Mouse (Mus musculus) heart, postnatal 36 days (tissue): ENCODE results near the gene Pcsk5. TPM values are rescaled to one million over a fixed set of nuclear protein-coding genes. Genes with fewer than 3 reads are reported as not detected.

Source experiments
- DNase-seq, 2 experiments: peaks; one replicate each; pipeline ENCODE4 v3.0.0; 2021 to 2022
- intact Hi-C: fragments of 180-260 bp; cut with DNase I; formaldehyde crosslinking; loops from one replicate; pipeline ENCODE4 v1.15.1; 2025
- total RNA-seq, 2 experiments: library from RNA; stranded (reverse); gene quantifications; 2 replicates each; pipeline ENCODE4 v1.2.3; 2021

The Pcsk5 gene
- 1 to 10 TPM; 2.2 to 3.2 TPM for total RNA-seq

DNA sequence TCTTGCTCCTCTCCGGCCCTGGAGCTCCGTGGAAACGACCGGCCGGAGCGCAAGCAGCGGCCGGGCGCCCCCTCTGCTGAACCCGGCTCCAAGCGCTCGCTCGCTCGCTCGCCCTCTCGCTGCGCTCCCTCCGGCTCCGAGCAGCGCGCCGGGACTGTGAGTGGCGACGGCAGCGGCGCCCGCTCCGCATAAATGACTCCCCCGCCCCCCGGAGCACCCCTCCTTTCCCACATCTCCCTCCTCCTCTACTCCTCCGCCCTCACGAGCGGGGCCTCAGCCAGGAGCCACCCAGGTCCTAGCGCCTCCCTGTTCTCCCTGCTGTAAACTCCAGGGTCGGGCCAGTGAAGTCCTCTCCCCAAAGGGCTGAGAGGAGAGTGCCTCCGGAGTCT, at the start of gene Pcsk5:
Pcsk5 (minus strand) TSS at position 162 of the 389 bp plus-strand sequence.
- intact Hi-C loops, result loop anchor here (5.0 to 10.0 kb wide), 3 partner anchors 373 to 827 kb away; partner anchors contain the start of gene Rfk
- DNase-seq, result peak; percentile 82

GRCm38 (mm10) chr19:17875804-17876203, 38.4 kb upstream of the Pcsk5 start:
- DNase-seq, result no peak
- intact Hi-C loops, result no loop called here

GRCm38 (mm10) chr19:17874388-17874787, 37.0 kb upstream of the Pcsk5 start:
- intact Hi-C loops, result loop anchor here (5.0 kb wide), 1 partner anchor 673 kb away; no protein-coding TSS in a partner anchor
- DNase-seq, result no peak

GRCm38 (mm10) chr19:17873755-17874154, 36.3 kb upstream of the Pcsk5 start:
- intact Hi-C loops, result loop anchor here (5.0 kb wide), 1 partner anchor 674 kb away; no protein-coding TSS in a partner anchor
- no peak for DNase-seq

DNA sequence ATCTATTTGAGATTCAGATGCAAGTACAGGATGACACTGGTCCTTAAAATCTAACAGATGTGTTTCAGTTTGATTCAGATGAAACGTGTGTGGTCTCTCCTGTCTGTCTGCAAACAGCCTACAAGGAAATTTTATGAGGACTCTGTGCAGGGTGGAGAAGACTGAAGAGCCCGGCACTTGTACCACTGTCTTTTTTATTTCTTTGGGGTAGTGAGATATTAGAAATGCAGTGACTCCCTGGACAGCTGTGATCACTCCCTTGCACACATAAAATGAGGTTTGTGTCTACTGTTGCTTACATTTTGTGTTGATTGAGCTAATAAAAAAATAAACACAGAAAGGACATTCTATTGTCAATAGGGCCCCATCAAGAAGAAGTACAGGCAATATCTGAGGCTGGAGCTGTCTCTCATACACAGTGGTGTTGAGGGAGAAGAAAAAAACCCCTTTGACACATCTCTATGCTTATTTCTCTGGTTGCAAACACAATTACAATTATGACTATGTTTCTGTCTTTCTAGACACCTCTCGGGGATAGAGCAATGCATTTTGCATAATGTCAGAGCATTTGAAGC, 29.0 kb upstream of the Pcsk5 start:
- no peak for DNase-seq
- intact Hi-C loops, result no loop called here

GRCm38 (mm10) chr19:17860351-17861014, 23.1 kb upstream of the Pcsk5 start:
- no peak for DNase-seq
- intact Hi-C loops, result no loop called here

DNA sequence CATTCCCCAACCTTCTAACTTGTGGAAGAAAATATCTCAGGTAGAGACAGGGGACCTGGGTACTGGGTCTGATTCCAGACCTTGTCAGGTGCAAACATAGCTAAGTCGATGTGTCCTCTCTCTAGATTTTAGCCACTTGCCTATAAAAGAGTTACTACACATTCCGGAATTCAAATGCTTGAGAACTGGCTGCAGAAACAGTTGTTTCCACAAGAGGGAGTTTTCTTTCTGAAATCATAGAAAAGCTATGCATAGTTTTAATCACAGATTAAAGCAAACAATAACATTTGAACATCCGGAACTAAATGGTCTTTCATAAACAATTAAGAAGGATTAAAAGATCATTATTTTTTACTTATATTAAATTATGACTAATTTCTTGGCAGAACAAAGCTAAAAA, 19.3 kb upstream of the Pcsk5 start:
- no peak for DNase-seq
- intact Hi-C loops, result loop anchor here (1.0 to 10.0 kb wide), 2 partner anchors 692 to 978 kb away; no protein-coding TSS in a partner anchor

- intact Hi-C loops, result no loop called here
- no peak for DNase-seq
Measured at GRCm38 (mm10) chr19:17848417-17848816, 11.0 kb upstream of the Pcsk5 start.

DNA sequence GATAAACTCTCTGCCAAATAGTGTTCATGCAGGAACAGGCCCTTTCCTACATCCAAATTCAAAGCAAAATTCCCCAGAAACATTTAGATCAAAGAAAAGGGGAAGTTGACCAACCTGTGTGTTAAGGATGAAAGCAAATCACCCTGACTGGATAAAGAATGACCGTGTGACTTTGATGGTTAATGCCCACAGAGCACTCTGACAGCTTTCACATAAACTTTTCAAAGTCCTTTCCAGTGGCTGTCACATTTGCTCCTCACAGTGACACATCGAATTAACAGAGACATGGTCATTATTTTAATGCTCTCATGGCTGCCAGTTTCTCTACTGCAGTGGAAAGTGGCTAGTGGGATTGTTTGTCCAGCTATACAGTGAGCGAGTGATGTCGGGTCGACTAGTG, 8.5 kb upstream of the Pcsk5 start:
- DNase-seq, result no peak
- intact Hi-C loops, result no loop called here

GRCm38 (mm10) chr19:17841586-17841985, 4.2 kb upstream of the Pcsk5 start:
- intact Hi-C loops, result no loop called here
- no peak for DNase-seq

GRCm38 (mm10) chr19:17839856-17840255, 2.4 kb upstream of the Pcsk5 start:
- intact Hi-C loops, result loop anchor here (5.0 to 10.0 kb wide), 3 partner anchors 375 to 825 kb away; partner anchors contain the start of gene Rfk
- no peak for DNase-seq

- DNase-seq, result peak; percentile 46 to 58
- intact Hi-C loops, result loop anchor here (5.0 to 10.0 kb wide), 3 partner anchors 372 to 828 kb away; partner anchors contain the start of gene Rfk
Measured at GRCm38 (mm10) chr19:17836566-17837470, 614 bp downstream of the Pcsk5 start.

GRCm38 (mm10) chr19:17835681-17836565, 1.5 kb downstream of the Pcsk5 start:
- peak; percentile 27 to 36 for DNase-seq
- intact Hi-C loops, result loop anchor here (5.0 to 10.0 kb wide), 3 partner anchors 371 to 829 kb away; partner anchors contain the start of gene Rfk

DNA sequence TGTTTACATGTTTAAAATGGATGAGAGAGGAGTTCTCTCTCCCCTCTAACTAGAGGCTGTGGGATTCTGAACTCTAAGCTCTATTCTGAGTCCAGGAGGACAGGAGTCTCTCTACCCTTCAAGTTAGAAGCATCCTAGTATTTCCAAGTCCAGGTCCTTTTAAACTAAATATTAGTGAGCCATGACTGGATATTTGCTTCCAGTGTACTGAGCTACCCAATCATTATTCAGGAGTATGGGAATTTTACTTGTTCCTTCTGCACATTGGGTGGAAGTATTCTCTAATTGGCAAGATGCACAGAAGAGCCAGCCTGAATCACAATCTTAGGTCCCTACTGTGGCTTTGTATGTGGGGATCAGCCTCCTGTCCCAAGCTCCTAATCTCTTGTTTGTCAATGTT, 2.5 kb downstream of the Pcsk5 start:
- no peak for DNase-seq
- intact Hi-C loops, result loop anchor here (5.0 to 10.0 kb wide), 3 partner anchors 370 to 830 kb away; partner anchors contain the start of gene Rfk

DNA sequence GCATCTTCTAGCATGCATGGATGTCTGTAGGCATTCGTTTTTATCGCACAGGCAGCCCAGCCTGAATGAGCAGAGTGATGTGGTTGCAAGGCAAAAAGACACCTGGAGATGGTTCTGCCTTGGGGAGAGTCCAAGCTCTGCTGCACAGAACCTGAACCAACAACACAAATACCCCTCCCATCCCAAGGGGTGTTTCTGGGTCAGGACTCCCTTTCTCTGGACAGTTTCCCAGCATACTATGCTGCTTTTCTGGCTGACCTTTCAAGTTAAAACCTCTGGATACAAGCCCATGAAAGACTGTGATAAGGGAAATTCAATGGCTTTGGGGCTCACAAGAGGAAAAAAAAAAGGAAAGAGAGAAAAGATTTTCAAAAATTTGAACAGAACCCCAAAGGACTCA, 6.1 kb downstream of the Pcsk5 start:
- no peak for DNase-seq
- intact Hi-C loops, result loop anchor here (10.0 kb wide), 2 partner anchors 367 to 833 kb away; no protein-coding TSS in a partner anchor

GRCm38 (mm10) chr19:17828414-17828813, 9.0 kb downstream of the Pcsk5 start:
- no peak for DNase-seq
- intact Hi-C loops, result no loop called here

DNA sequence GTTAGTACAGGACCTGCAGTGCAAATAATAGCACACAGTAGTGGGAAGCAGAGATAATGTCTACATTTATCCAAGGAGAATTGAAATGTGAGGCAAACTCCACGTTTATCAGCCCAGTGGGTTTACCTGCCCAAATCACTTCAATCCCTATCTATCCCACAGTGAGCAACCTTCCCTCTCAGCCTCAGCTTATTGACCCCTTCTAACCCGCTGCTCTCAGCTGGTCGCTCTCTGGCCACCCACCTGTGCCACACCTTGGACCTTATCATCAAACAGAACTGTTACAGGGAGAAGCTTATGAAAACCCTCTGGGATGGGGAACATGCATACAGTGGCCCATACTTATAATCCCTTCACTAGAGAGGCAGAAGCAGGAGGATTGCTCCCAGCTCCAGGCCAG, 10.7 kb downstream of the Pcsk5 start:
- intact Hi-C loops, result no loop called here
- no peak for DNase-seq

GRCm38 (mm10) chr19:17820046-17820445, 17.4 kb downstream of the Pcsk5 start:
- intact Hi-C loops, result no loop called here

GRCm38 (mm10) chr19:17819081-17819480, 18.4 kb downstream of the Pcsk5 start:
- intact Hi-C loops, result no loop called here
- peak in 1 of 2 experiments; percentile 11 for DNase-seq

More at GRCm38 (mm10) chr19:17820046-17820445, 17.4 kb downstream of the Pcsk5 start:
- DNase-seq, result no peak

GRCm38 (mm10) chr19:17815062-17815461, 22.4 kb downstream of the Pcsk5 start:
- no peak for DNase-seq
- intact Hi-C loops, result no loop called here
